Mouse (Mus musculus): ENCODE results near the gene Plekhf1.

Gene Plekhf1

DNA sequence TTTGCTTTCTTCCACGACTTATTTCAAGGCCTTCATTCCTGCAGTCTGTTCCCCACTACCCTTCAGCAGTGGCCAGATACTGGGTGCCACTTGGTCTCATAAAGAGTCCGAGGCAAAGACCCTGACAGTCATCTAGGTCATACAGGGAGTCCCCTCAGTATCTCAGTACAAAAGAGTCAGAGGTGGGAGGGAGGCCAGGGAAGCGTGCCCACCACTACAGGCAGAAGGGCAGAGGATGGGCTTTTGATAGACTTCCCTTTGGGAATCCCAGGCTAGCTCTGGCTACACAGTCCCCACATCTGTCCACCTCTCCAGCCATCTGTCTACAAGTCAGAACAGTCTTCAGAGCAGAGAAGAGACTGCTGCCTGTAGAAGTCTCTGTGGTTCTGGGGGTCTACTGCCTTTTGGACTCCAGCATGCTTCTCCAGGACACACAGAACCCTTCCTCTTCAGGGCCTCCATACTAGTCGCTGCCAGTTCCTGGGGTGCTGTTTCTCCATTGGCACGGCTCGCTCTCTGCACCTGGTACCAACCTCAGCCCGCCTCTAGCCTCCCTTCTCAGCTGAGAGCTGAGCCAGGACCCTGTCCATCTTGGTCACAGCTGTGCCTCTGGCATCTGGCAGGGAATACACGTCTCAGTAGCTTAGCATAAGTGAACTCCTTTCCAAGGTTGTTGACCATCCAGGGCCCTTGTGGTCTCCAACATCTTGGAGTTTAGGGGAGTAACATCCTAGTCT lies 9.0 kb downstream of the Plekhf1 start:
- DNase-seq (ENCODE audit: low read depth in 1 of 2, low spot score in 2 of 2): no peak

DNA sequence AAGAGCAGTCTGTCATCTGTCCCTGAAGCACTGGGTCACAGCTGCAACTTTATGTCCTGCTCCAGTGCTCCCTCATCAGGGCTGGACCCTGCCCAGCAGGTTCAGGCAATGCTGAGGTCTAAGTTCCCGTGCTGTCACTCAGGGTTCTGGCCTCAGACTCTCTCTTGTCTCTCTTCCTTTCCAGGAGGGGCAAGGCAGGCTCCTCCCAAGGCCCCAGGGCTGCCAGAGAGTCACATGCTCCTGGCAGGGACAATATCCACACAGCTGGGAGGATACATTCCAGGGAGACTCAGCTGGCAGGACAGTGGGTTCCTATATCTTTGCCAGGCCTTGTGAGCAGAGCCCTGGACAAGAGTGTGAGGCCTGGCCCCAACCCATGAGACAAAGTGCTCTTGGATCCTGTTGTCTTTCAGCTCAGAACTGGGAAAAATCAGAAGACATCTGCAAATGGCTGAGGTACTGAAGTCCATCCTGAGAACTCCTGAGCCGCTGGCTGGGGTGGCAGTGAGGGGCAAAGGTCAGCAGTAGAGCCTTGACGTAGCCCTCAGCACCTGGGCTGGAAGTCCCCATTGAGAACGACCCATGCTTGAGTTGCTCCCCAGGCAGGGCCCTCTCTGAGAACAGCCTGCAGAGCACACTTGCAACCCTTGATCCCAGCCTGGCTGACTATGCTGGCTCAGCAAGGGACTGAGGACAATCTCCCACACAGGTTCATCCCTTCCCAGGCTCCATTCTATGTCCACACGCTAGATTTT lies 10.2 kb downstream of the Plekhf1 start:
- DNase-seq (ENCODE audit: low read depth in 1 of 2, low spot score in 2 of 2): no peak

DNA sequence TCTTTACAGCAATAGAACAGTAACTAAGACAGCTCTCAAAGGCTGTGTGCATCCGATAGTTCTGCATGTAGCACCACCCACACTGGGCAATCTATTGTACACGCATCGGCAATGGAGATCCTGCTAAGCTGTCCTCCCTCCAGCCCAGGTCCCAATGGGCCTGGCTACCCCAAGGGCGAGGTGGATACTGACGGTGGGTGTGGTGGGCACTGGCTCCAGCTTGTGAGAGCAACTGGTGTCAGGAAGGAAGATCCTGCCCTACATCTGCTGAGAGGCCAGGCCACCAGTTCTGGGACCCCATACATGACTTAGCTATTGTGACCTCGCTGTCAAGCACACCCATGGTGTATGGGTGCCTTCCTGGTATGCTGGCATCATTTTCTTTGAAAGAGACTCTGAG lies 12.1 kb downstream of the Plekhf1 start:
- no peak for DNase-seq (ENCODE audit: low read depth in 1 of 2, low spot score in 2 of 2)

DNA sequence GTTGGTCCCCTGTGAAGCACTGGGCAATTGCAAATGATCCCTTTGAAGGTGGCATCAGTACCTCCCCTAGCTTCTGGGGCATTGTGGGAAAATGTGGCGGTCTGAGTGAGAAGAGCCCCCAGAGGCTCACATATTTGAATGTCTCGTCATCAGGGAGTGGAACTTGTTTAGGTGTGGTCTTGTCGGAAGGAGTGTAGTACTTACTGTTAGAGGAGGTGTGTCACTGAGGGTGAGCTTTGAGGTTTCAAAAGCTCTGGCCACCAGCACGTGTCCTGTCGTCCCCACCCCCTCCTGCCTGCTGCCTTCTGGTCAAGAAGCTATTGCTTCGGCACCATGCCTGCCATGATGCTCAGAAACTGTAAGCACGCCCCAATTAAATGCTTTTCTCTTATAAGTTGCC lies 12.5 kb downstream of the Plekhf1 start:
- no peak for DNase-seq (ENCODE audit: low read depth in 1 of 2, low spot score in 2 of 2)

DNA sequence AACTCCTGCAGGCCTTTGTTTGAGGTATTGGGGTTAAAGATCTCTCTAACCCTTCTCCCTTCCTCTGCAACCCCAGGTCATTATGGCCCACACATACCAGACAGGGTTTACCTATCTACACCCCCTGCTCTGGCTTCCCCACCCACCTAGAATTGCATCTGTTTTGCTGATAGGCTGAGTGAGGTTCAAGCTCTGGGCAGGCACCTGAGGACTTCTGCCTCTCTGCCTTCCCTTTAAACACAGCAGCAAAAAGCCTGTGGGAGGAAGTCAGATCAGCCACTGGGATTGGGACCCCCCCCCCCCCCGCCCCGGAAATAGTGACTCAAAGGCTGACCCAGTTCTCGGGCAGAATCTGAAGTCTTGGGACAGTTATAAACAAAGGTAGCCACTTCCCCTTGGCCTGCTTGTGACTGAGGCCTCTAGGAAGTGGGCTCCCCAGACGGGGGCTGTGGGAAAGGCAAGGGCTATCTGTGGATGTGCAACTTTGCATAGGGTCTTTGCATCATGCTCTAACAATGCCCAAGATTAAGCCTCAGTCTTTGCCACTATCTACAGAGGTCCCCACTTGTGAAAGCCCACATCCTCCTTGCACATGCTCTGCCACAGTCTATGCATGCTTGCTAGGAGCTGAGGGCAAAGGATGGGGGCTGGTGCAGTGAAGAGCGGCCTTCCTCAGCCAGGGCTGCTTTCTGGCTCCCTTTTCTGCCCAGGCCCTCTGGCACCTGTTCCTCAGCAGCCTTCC lies 13.2 kb downstream of the Plekhf1 start:
- DNase-seq (ENCODE audit: low read depth in 1 of 2, low spot score in 2 of 2): no peak

DNA sequence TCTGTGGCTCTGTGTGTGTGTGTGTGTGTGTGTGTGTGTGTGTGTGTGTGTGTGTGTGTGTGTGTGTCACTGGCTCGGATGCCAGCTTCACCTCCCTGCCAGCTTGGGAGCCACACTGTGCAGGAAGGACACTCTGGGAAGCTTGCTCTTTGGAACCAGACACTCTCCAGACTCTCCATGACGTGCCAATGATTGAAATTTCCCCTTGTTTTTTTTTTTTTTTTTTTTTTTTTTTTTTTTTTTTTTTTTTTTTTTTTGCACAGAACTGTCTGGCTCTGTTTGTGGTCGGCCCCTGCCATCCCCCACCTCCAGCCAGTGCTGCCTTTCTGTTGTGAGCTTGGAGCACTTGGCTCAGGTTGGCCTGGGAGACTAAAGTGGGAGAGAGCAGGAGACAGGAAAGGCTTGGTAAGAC lies 15.2 kb downstream of the Plekhf1 start:
- no peak for DNase-seq (ENCODE audit: low read depth in 1 of 2, low spot score in 2 of 2)

DNA sequence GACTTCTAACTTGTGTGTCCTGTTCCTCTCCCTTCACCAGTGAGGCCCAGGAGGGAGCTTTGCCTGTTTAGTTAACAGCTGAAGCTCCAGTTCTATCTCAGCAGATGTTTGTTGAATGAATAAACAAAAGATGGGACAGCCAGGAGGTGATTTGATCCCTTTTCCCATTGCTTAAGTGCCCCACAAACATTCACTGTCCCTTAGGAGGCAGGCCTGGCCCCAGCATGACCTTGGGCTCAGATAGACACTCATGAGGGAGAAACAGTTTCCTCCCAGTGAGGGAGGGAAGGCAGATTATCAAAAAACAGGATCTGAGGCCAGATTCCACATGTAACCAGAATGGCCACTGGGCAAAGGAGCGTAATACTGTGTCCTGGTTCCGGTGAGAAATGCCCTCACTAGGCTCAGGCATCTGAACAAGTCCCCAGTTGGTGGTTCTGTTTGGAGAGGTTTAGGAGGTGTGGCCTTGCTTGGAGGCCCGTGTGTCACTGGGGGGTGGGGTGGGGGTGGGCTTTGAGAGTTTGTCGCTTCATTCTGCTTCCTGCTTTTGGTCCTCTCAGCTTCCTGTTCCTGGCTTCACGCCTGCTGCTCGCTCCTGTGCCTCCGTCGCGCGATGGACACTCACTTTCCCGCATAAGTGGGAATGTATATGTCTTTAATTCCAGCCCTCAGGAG lies 18.2 kb downstream of the Plekhf1 start:
- no peak for DNase-seq (ENCODE audit: low read depth in 1 of 2, low spot score in 2 of 2)

DNA sequence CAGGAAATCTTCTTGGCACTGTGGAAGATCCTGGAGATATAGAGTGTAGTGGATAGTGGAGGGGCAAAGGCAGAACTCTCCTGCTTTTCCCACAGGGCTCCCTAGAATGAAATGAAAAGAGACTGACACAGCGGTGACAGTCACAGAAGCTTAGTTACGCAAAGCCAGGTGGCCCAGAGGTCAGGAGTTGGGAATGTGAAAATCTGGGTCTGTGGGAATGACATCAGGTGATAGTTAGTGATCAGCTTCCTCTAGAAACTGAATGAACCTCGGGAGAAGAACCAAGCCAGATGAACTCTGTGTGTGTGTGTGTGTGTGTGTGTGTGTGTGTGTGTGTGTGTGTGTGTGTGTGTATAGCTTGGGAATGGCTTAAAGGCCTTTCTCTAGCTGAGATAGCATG lies 18.8 kb downstream of the Plekhf1 start:
- DNase-seq (ENCODE audit: low read depth in 1 of 2, low spot score in 2 of 2): no peak

DNA sequence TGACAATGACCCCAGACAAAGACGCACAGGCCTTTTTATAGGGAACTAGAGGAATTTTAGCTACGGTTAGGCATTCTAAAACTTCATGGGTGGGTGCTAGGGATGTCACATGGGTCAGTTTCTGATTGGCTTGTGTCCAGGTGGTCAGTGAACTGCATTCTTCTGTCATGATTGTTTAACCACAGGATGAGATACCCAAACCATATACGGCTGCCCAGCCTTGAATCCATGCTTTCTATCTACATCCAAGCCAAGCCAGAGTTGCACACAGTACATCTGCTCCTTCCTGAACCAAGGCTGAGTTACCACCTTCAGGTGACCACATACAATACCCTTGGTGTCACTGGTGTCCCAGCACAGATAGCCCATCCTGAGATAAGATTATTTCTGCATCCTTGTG lies 21.3 kb downstream of the Plekhf1 start:
- no peak for DNase-seq (ENCODE audit: low read depth in 1 of 2, low spot score in 2 of 2)

DNA sequence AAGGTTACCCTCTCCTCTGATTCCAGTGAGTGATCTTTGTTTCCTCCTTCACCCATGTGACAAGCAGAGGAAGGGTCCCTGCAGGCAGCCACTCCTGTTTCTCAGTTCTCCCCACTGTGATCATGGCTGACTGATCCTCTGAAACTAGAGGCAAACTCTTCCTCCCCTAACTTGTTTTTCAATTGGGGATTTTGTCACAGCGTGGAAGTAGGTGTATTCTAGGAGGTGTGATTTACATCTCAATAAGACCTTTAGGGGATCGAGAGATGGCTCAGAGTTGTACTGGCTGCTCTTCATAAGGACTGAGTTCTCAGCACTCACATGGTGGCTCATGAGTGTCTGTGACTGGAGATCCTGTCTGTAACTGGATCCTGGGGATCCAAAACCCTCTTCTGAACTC lies 22.0 kb downstream of the Plekhf1 start:
- no peak for DNase-seq (ENCODE audit: low read depth in 1 of 2, low spot score in 2 of 2)

DNA sequence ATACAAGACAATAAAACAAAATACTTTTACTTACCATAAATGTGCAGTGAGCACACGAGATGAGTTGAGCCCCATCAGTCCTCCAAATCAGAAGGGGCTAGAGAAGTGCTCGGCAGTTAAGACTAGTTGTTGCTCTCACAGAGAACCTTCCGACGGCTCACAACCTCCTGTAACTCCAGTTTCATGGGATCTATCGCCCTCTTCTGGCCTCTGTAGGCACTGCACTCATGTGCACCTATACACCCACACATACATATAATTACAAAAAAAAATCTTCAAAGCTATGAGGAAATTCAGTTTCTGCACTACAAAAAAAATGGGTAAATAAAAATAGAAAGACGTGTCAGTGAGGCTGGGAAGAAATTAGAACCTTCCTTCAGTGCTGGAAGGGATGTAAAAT lies 23.5 kb downstream of the Plekhf1 start:
- DNase-seq (ENCODE audit: low read depth in 1 of 2, low spot score in 2 of 2): no peak

DNA sequence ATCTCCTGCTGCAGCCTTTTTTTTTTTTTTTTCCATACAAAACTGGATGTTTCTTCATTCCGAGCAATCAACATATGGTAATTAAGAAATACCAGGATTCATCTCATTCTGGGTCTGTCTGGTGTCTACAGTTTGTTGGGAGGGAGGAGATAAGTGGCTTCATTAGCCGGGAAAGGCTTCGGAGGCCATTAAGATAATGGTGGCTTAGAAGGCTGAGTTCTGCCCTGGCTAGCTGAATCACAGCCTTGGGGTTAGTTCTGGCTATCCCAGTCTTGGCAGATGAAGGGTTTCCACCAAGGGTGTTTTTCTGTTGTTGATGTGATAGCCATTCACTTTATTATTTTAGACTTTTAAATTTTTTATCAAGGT lies 26.5 kb downstream of the Plekhf1 start:
- DNase-seq (ENCODE audit: low read depth in 1 of 2, low spot score in 2 of 2): no peak

DNA sequence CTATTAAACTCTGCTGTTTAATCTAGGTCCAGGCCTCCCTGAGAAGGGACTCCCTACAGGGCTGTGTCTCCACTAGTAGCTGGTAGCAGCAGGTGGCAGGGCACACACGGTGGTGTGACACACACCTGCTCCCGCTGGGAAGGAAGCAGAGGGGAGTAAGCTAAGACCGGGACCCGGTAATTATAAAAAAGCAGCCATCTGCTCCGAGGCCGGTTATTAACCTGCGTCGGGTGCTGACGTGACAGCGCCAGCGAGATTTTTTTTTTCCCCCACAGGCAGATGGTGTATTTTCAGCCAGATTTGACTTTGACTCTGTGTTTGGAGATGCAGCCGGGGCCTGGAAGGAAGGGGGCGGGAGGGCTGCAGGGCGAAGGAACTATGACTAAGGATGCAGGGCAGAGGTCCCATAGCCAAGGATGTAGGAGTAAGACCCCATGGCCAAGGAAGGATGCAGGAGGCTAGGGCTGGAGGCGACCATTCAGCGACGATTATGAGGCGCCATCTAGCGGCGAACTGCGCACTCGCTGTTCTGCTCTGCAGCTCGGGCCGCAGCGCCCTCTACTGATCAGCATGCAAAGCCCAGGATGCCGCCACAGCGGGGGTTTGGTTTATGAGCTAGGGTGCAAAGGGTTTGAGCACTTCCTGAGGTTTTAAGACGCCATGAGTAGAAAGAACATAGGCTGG lies 27.1 kb downstream of the Plekhf1 start:
- peak; percentile 57 to 75 for DNase-seq (ENCODE audit: low read depth in 1 of 2, low spot score in 2 of 2)

DNA sequence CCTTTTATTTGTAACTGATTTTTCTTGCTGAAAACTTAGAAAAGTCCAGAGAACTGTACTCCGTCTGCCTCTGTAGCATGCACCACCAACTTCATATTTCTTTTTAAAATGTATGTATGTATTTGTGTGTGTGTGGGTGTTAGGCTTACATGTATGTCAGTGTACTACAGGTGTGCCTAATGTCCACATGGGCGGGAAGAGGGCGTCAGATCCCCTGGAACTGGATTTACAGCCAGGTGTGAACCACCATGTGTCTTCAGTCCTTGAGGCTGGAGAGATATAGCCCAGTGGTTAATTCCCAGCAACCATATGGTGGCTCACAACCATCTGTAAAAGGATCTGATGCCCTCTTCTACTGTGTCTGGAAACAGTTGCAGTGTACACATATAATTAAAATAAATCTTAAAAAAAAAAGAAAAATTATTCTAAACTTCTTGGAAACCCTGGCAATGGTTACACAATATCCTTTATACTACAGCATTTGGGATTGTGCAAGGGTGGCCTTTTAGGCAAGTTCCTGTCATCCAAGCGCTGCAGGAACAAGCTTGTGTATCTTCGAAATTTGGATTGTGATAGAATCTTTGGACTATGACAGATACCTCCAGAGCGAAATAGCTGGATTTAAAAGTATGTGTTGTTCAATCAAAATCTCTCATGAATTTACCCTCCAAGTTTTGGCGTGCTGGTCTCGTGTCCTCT lies 27.8 kb downstream of the Plekhf1 start:
- DNase-seq (ENCODE audit: low read depth in 1 of 2, low spot score in 2 of 2): no peak

DNA sequence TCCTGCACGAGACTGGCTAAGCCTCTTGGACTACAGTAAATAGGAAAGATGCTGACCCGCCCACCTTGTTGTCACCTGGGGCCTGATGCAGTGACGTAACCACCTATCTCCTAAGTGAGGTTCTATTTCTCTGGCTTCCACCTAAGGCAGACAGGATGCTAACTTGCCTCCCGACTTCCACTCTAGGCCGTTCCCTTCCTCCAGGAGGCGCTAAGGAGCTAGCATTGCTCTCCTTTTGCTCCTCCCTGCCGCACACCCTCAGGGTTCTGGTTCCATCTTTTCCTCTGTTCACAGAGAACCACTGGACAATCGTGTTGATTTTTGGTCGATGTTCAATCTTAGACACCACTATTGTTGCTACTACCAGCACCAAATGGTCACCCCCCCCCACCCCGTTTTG lies 36.2 kb downstream of the Plekhf1 start:
- no peak for DNase-seq (ENCODE audit: low read depth in 1 of 2, low spot score in 2 of 2)

DNA sequence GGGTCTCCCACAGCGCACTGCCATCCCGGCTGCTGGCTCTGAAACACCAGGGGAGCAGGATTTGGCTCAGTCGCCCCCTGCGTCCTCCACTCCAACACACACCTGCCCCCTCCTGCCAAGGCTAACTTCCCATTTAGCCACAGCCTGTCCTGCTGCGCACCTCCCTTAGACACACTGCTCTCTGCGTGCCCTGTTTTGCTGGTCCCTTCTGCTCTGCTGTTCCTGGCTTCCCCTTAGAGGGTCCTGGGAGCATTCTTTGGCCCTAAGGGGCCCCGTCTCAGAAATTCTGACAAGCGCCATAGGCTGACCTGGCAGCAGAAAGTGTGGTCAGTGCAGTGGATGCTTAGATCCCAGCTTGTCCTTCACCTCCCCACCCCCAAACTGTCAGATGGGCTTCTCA lies 36.7 kb downstream of the Plekhf1 start:
- DNase-seq (ENCODE audit: low read depth in 1 of 2, low spot score in 2 of 2): no peak

DNA sequence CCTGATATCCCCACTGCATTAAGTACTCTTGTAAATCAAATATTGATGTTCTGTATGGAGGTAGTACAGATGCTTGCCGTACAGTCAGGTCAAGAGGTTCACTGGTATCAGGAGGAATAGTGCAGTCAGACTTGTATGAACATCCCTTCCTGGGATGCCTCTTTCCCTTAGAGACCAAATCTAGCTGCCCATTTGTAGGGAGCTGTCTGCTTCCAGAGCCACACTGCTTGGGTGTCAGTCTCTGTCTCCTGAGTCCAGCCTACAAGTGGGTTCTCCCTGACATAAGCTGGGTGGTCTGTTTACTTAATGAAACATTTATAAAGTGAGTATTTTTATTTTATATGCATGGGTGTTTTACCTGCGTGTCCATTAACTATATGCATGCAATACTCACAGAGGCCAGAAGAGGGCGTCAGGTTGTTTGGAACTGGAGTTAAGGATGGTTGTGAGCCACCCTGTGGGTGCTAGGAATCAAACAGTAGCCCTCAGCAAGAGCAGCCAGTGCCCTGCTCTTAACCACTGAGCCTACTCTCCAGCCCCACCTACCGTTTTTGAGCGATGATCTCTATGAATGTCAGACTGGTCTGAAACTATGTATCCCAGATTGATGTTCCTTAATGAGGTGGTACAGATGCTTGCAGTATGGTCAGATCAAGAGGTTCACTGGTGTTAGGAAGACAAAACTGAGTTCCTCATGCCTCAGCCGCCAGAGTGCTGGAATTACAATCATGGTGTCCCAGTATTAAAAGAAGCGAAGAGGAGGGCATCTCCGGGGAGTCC lies 37.6 kb downstream of the Plekhf1 start:
- no peak for DNase-seq (ENCODE audit: low read depth in 1 of 2, low spot score in 2 of 2)

DNA sequence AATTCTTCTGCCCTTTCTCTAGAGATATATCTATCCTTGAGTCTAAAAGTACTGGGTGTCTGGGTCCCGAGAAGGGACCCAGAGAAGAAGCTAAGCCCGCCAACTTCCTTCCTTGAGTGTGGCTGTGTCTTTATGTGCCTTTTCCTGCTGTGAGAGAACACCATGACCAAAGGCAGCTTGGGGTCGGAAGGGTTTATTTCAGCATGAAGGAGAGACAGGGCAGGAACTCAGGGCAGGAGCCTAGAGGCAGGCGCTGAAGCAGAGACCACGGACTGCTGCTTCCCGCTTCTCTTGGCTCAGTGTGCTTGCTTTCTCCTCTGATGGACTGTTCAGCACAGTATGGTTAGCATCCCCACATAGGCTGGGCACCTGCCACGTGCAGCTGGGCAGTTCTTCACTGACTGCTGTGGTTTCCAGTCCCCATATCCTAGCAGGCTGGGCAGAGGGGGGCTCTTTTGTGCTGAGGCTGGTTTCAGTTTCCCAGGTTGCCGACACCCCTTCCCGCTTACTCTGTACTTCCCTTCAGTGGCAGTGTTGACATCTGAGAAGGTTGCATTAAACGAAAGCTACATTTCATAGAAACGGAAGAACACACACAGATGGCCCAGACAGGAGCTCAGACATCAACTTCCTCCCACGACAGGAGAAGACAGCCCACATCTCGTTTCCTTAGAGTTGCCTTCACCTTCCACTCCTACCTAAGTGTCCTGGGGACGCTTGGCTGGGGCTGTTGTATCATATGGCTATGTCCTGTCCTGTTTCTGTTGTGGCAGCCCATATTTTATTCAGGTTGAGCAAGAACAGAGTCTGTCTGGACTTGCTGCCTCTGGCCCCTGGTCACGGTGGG lies 38.5 kb downstream of the Plekhf1 start:
- peak; percentile 54 to 55 for DNase-seq (ENCODE audit: low read depth in 1 of 2, low spot score in 2 of 2)
